Mouse (Mus musculus): ENCODE results near the gene 2610528J11Rik.

- TF ChIP-seq POLR2AphosphoS5 (IDR thresholded peaks at IDR 0.05; ENCODE audit: insufficient replicate concordance, low read depth, low read length) (no peak), CTCF (IDR thresholded peaks at IDR 0.05; ENCODE audit: low read depth, low read length) (no peak), TAL1 (conservative IDR thresholded peaks at IDR 0.05; ENCODE audit: low read depth, low read length) (no peak), GATA1 (IDR thresholded peaks at IDR 0.05; ENCODE audit: borderline replicate concordance, low read length) (no peak), GATA2 (IDR thresholded peaks at IDR 0.05; ENCODE audit: borderline replicate concordance, low read depth, low read length) (no peak)
These were observed 38.1 kb downstream of the 2610528J11Rik start for GRCm38 (mm10) chr4:118564926-118565279.

Measured in G1E (cell line).